ENCODE assay signal across 8 mouse cellular contexts in genomic region chr8:57321898-57322895, GRCm38 (mm10). TPM values are rescaled to one million over a fixed set of nuclear protein-coding genes. Genes with fewer than 3 reads are reported as not detected.
DNase-seq lines count a peak whose midpoint lies in the region; ATAC-seq lines count a peak whose summit lies in the region.

No protein-coding gene starts in this region.

- under 1% methylated on average over 63 of the region's 64 CpGs for WGBS in forebrain, embryonic 13.5 days
- WGBS in intestine, embryonic 14.5 days, result under 1% methylated on average over 54 of the region's 64 CpGs

- H3K4me2 ChIP-seq in forebrain, embryonic 13.5 days, result peak overlapping the region; percentile 61
- H3K4me2 ChIP-seq in intestine, embryonic 14.5 days (ENCODE audit: low read length), result peak overlapping the region; percentile 67

- H3K36me3 ChIP-seq in forebrain, embryonic 13.5 days (ENCODE audit: poor library complexity, severe bottlenecking), result no peaks in the 10 kb centered on the region
- no peaks in the 10 kb centered on the region for H3K36me3 ChIP-seq in intestine, embryonic 14.5 days (ENCODE audit: control insufficient read depth, insufficient read depth, low read length)

- peak overlapping the region; percentile 38 for H3K4me3 ChIP-seq in forebrain, embryonic 13.5 days
- peak overlapping the region; percentile 81 for H3K4me3 ChIP-seq in intestine, embryonic 14.5 days (ENCODE audit: low read depth, low read length)

- peaks cover 18% of the 10 kb centered on the region for H3K4me1 ChIP-seq in forebrain, embryonic 13.5 days
- no peaks in the 10 kb centered on the region; the same call in 1 of the 2 replicates for H3K4me1 ChIP-seq in intestine, embryonic 14.5 days (replicated peaks; ENCODE audit: control insufficient read depth, insufficient read depth, low read length)

- H3K9ac ChIP-seq in forebrain, embryonic 13.5 days, result no peak overlapping the region
- H3K9ac ChIP-seq in intestine, embryonic 14.5 days (ENCODE audit: low read length), result peak overlapping the region; percentile 95

- peak; percentile 97 for DNase-seq in heart, adult 11 months
- DNase-seq in heart, adult 8-10 months (ENCODE audit: low spot score), result no peak
- peak; percentile 81 for DNase-seq in intestine, embryonic 14.5 days (ENCODE audit: low spot score)
- DNase-seq in neural tube, embryonic 10.5 days (ENCODE audit: extremely low spot score, low spot score), result peak; percentile 76
- DNase-seq in frontal cortex, postnatal 25 days (ENCODE audit: low spot score in 2 of 2), result no peak
- no peak for DNase-seq in adrenal gland, postnatal 36 days
- no peak for DNase-seq in cerebellum, postnatal 25 days

- no peaks in the 10 kb centered on the region for H3K9me3 ChIP-seq in forebrain, embryonic 13.5 days (replicated peaks)
- no peaks in the 10 kb centered on the region for H3K9me3 ChIP-seq in intestine, embryonic 14.5 days (ENCODE audit: control insufficient read depth, low read length)

- peaks cover 98% of the 10 kb centered on the region for H3K27me3 ChIP-seq in forebrain, embryonic 13.5 days
- peaks cover 32% of the 10 kb centered on the region for H3K27me3 ChIP-seq in intestine, embryonic 14.5 days (replicated peaks; ENCODE audit: control insufficient read depth, insufficient read depth, low read length)

- peak; percentile 66 for ATAC-seq in forebrain, embryonic 13.5 days
- ATAC-seq in intestine, embryonic 14.5 days (replicated peaks; ENCODE audit: low FRiP score, low TSS enrichment, low read depth), result peak; percentile 42

- H3K27ac ChIP-seq in forebrain, embryonic 13.5 days, result no peak overlapping the region
- peak overlapping the region; percentile 96 for H3K27ac ChIP-seq in intestine, embryonic 14.5 days (ENCODE audit: low read depth)

RNA-seq across cellular contexts. Expression of gene Hand2, which starts 1.4 kb away (rescaled TPM):
- 10 to 100 TPM; 43.0 to 58.5 (median 52.6) TPM for total RNA-seq in heart, adult 8-10 months (2022)
- polyA plus RNA-seq in forebrain, embryonic 13.5 days (2015; fragmentation: Nextera tagmentation; extraction: Ambion mirVana), result not detected in 2 replicates
- polyA plus RNA-seq in intestine, embryonic 14.5 days (2014; fragmentation: Nextera tagmentation; extraction: Ambion mirVana), result 13.1 and 15.9 TPM in 2 replicates
- 10 to 100 TPM; 26.4 to 27.5 TPM for total RNA-seq in adrenal gland, postnatal 36 days (2021)

Comparison
In these comparisons a context has a peak if more than half of its experiments do, and no peak if none do; other contexts are left out.
1. DNase-seq: peak in heart, adult 11 months (single experiment), intestine, embryonic 14.5 days (single experiment) and neural tube, embryonic 10.5 days (single experiment); none in heart, adult 8-10 months (single experiment), frontal cortex, postnatal 25 days (0 of 2), adrenal gland, postnatal 36 days (0 of 2) and cerebellum, postnatal 25 days (0 of 2).